Mouse (Mus musculus): ENCODE measurements around the gene Grm4.

DNA sequence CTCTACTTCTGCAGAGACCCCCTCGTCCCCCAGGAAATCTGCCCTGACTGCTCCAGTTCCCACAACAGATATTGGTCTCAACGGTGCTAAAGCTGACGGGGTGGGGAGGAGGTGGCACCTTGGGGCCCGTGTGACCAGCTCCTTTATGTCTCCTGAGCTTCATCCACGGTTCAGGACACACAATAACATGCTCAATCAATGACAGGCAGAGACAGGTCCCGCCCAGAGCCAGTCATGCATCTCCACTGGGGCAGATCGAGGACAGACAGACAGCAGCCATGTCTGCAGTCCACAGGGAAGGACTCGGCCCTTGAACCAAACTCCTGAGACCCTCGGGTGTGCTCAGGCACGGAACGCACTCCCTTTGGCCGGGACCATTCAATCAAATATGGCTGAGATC, 13.2 kb downstream of the Grm4 start:
- no peak for TF ChIP-seq POLR2A (IDR thresholded peaks at IDR 0.05; ENCODE audit: low read depth, low read length)
- TF ChIP-seq CTCF (conservative IDR thresholded peaks at IDR 0.05; ENCODE audit: insufficient read depth, insufficient read length, low read depth, low read length) = no peak

Data from kidney, adult 2 months (tissue).